Mouse (Mus musculus) ES-E14 (cell line): ENCODE data around the gene Ssb.

Experiments
- HCFC1 ChIP-seq: IDR thresholded peaks from 2 replicates; pipeline ENCODE4 v1.6.1; 2012; ENCODE audit warnings: low read length, inconsistent platforms, borderline replicate concordance; ENCODE audit not compliant: insufficient read depth
- ZC3H11A ChIP-seq: IDR thresholded peaks from 2 replicates; pipeline ENCODE4 v1.6.1; 2012; ENCODE audit warnings: low read depth, mild to moderate bottlenecking, inconsistent platforms, low read length, borderline replicate concordance

GRCm38 (mm10) chr2:69856392-69856791, 5.0 kb upstream of the Ssb start:
- no peak for TF ChIP-seq ZC3H11A
- no peak for TF ChIP-seq HCFC1
